Comparison of ENCODE assay signal across 18 mouse cellular contexts in the genomic region with DNA sequence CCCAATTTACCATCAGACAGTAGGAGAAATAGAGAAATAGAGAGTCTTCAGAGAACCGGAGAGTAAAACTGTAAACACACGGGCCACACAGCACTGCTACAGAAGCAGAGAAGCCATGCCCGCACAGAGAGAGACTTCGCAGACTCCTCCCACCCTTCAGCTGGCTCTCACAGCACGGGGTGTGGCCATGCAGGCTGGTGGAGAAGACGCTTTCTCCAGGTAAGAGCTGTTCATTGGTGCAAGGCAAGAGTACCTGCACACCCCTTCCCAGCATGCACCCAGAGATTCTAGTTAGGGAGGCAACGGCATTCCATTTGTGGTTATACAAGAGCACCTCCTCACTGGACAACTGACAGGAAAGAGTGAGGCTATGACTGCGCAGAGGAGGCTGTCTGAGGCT.
DNase-seq lines count a peak whose midpoint lies in the region; ATAC-seq and TF ChIP-seq lines count a peak whose summit lies in the region.
"Had no signal": no experiment of that assay in that cellular context is flagged by ENCODE, and none has a peak within 500 bp of the region (broad histone marks: within the 10 kb centered on the region; RNA-seq: fewer than 3 reads in every experiment).

No protein-coding gene starts in this region.

- H3K4me1 ChIP-seq in kidney, adult 2 months (ENCODE audit: control insufficient read depth, insufficient read depth, low read length) = no peaks in the 10 kb centered on the region; the same call in 1 of the 2 replicates
- H3K4me1 ChIP-seq in intestine, embryonic 16.5 days (ENCODE audit: control insufficient read depth, insufficient read depth, low read length) = no peaks in the 10 kb centered on the region
- no peaks in the 10 kb centered on the region for H3K4me1 ChIP-seq in lung, postnatal 0 days (ENCODE audit: insufficient read depth, low read depth, low read length)
- no peaks in the 10 kb centered on the region for H3K4me1 ChIP-seq in stomach, embryonic 15.5 days
- H3K4me1 ChIP-seq in midbrain, embryonic 16.5 days (ENCODE audit: control insufficient read depth, insufficient read depth, low read length) = no peaks in the 10 kb centered on the region
- H3K4me1 ChIP-seq: embryonic facial prominence, embryonic 13.5 days; hindbrain, embryonic 10.5 days; limb, embryonic 12.5 days; liver, embryonic 12.5 days had no signal

- peak; percentile 4 for DNase-seq in kidney, adult 2 months
- DNase-seq in kidney, adult 8-10 months = no peak
- peak; percentile 85 for DNase-seq in lung, postnatal 0 days (ENCODE audit: low spot score)
- no peak for DNase-seq in cerebellum, adult 9-10 months
- no peak for DNase-seq in right cerebral cortex, postnatal 25 days
- DNase-seq: adrenal gland, adult 2 months; cerebellum, adult 9-11 months; gastrocnemius, postnatal 25 days; midbrain, embryonic 14.5 days had no signal

- no peak overlapping the region for H3K9ac ChIP-seq in intestine, embryonic 16.5 days (ENCODE audit: low read depth, low read length)
- no peak overlapping the region for H3K9ac ChIP-seq in lung, postnatal 0 days (replicated peaks; ENCODE audit: low read depth)
- no peak overlapping the region for H3K9ac ChIP-seq in stomach, embryonic 15.5 days
- H3K9ac ChIP-seq in midbrain, embryonic 16.5 days (ENCODE audit: low read depth, low read length) = no peak overlapping the region
- H3K9ac ChIP-seq: embryonic facial prominence, embryonic 13.5 days; limb, embryonic 12.5 days; liver, embryonic 12.5 days had no signal

- ATAC-seq in intestine, embryonic 16.5 days = peak; percentile 76
- ATAC-seq in lung, postnatal 0 days = peak; percentile 99
- ATAC-seq in stomach, embryonic 15.5 days (ENCODE audit: insufficient read depth, low FRiP score, low read depth) = peak; percentile 56; the same call in 1 of the 2 replicates
- ATAC-seq in midbrain, embryonic 16.5 days = no peak
- ATAC-seq: forebrain, embryonic 14.5 days; liver, embryonic 12.5 days had no signal

- no peak overlapping the region for H3K4me3 ChIP-seq in kidney, adult 2 months (ENCODE audit: insufficient read depth, low read depth, low read length)
- H3K4me3 ChIP-seq in intestine, embryonic 16.5 days (ENCODE audit: low read length) = no peak overlapping the region
- H3K4me3 ChIP-seq in lung, postnatal 0 days (ENCODE audit: low read depth, low read length) = no peak overlapping the region
- H3K4me3 ChIP-seq in stomach, embryonic 15.5 days (replicated peaks) = no peak overlapping the region
- H3K4me3 ChIP-seq in midbrain, embryonic 16.5 days (ENCODE audit: low read depth, low read length) = no peak overlapping the region
- H3K4me3 ChIP-seq: embryonic facial prominence, embryonic 13.5 days; hindbrain, embryonic 10.5 days; limb, embryonic 12.5 days; liver, embryonic 12.5 days; myocyte had no signal

- no peak overlapping the region for H3K4me2 ChIP-seq in intestine, embryonic 16.5 days (ENCODE audit: low read depth, low read length)
- H3K4me2 ChIP-seq in lung, postnatal 0 days (replicated peaks; ENCODE audit: low read depth, low read length) = no peak overlapping the region
- no peak overlapping the region for H3K4me2 ChIP-seq in stomach, embryonic 15.5 days
- no peak overlapping the region for H3K4me2 ChIP-seq in midbrain, embryonic 16.5 days (ENCODE audit: low read length)
- H3K4me2 ChIP-seq: embryonic facial prominence, embryonic 13.5 days; limb, embryonic 12.5 days; liver, embryonic 12.5 days had no signal

- TF ChIP-seq CTCF in kidney, adult 2 months (conservative IDR thresholded peaks at IDR 0.05; ENCODE audit: insufficient read depth, insufficient read length, low read depth, low read length) = no peak
- no peak for TF ChIP-seq CTCF in lung, postnatal 0 days (IDR thresholded peaks at IDR 0.05)

- TF ChIP-seq EP300 in lung, postnatal 0 days (IDR thresholded peaks at IDR 0.05) = 0 out of 2 replicates have a peak, but pooled peaks have one; percentile 16

- H3K9me3 ChIP-seq in intestine, embryonic 16.5 days (ENCODE audit: control insufficient read depth, low read length) = no peaks in the 10 kb centered on the region
- H3K9me3 ChIP-seq in lung, postnatal 0 days (ENCODE audit: low read length) = no peaks in the 10 kb centered on the region
- H3K9me3 ChIP-seq in stomach, embryonic 15.5 days = no peaks in the 10 kb centered on the region
- H3K9me3 ChIP-seq in midbrain, embryonic 16.5 days (replicated peaks; ENCODE audit: control insufficient read depth, low read length, poor library complexity, severe bottlenecking) = no peaks in the 10 kb centered on the region
- H3K9me3 ChIP-seq: embryonic facial prominence, embryonic 13.5 days; hindbrain, embryonic 10.5 days; limb, embryonic 12.5 days; liver, embryonic 12.5 days had no signal

- WGBS in kidney, adult 2 months = 79% methylated on average over 8 of the region's 8 CpGs
- WGBS in intestine, embryonic 16.5 days = 57% methylated on average over 8 of the region's 8 CpGs
- 56% methylated on average over 8 of the region's 8 CpGs for WGBS in lung, postnatal 0 days
- 55% methylated on average over 8 of the region's 8 CpGs for WGBS in stomach, embryonic 15.5 days
- WGBS in midbrain, embryonic 16.5 days = 66% methylated on average over 8 of the region's 8 CpGs

- no peak for TF ChIP-seq POLR2A in kidney, adult 2 months (IDR thresholded peaks at IDR 0.05; ENCODE audit: low read depth, low read length)

- H3K27me3 ChIP-seq in kidney, adult 2 months (replicated peaks; ENCODE audit: control insufficient read depth, insufficient read depth, low read length) = no peaks in the 10 kb centered on the region
- no peaks in the 10 kb centered on the region for H3K27me3 ChIP-seq in intestine, embryonic 16.5 days (replicated peaks; ENCODE audit: control insufficient read depth, insufficient read depth, low read length)
- H3K27me3 ChIP-seq in lung, postnatal 0 days (replicated peaks; ENCODE audit: insufficient read depth, low read length) = no peaks in the 10 kb centered on the region
- H3K27me3 ChIP-seq in stomach, embryonic 15.5 days (replicated peaks) = no peaks in the 10 kb centered on the region
- no peaks in the 10 kb centered on the region for H3K27me3 ChIP-seq in midbrain, embryonic 16.5 days (ENCODE audit: control insufficient read depth, insufficient read depth, low read depth, low read length)
- H3K27me3 ChIP-seq: embryonic facial prominence, embryonic 13.5 days; limb, embryonic 12.5 days; liver, embryonic 12.5 days had no signal

- no peak overlapping the region for H3K27ac ChIP-seq in kidney, adult 2 months (ENCODE audit: insufficient read depth, low read depth, low read length)
- no peak overlapping the region for H3K27ac ChIP-seq in intestine, embryonic 16.5 days (ENCODE audit: low read length)
- H3K27ac ChIP-seq in lung, postnatal 0 days (ENCODE audit: low read length) = no peak overlapping the region
- H3K27ac ChIP-seq in stomach, embryonic 15.5 days = no peak overlapping the region
- no peak overlapping the region for H3K27ac ChIP-seq in midbrain, embryonic 16.5 days (ENCODE audit: low read length)
- H3K27ac ChIP-seq: embryonic facial prominence, embryonic 13.5 days; hindbrain, embryonic 10.5 days; limb, embryonic 12.5 days; liver, embryonic 12.5 days had no signal

- no peaks in the 10 kb centered on the region for H3K36me3 ChIP-seq in kidney, adult 2 months (ENCODE audit: control insufficient read depth, insufficient read depth, low read length)
- H3K36me3 ChIP-seq in intestine, embryonic 16.5 days (ENCODE audit: control insufficient read depth, insufficient read depth, low read length) = no peaks in the 10 kb centered on the region
- H3K36me3 ChIP-seq in lung, postnatal 0 days (ENCODE audit: insufficient read depth, low read length) = peaks cover 5% of the 10 kb centered on the region; the same call in 1 of the 2 replicates
- 0 out of 2 replicates have a peak, but pooled peaks cover 3% of the 10 kb centered on the region for H3K36me3 ChIP-seq in stomach, embryonic 15.5 days
- no peaks in the 10 kb centered on the region for H3K36me3 ChIP-seq in midbrain, embryonic 16.5 days (ENCODE audit: control insufficient read depth, insufficient read depth, low read length)
- H3K36me3 ChIP-seq: embryonic facial prominence, embryonic 13.5 days; hindbrain, embryonic 10.5 days had no signal

Comparison
In these comparisons a context has a peak if more than half of its experiments do, and no peak if none do; other contexts are left out.
1. DNase-seq: peak in kidney, adult 2 months (single experiment) and lung, postnatal 0 days (single experiment); none in kidney, adult 8-10 months (0 of 2), cerebellum, adult 9-10 months (single experiment) and right cerebral cortex, postnatal 25 days (single experiment).